Mouse (Mus musculus) thymus, postnatal 14 days (tissue): ENCODE measurements around the gene Gm20388.

ENCODE experiments used
- DNase-seq: peaks from one replicate; pipeline ENCODE4 v3.0.0; 2021

Gm20388 gene

GRCm38 (mm10) chr8:122274651-122275391 is 2364.2 kb downstream of the Gm20388 start:
- DNase-seq = no peak

- DNase-seq = no peak
Measured at GRCm38 (mm10) chr8:122276308-122276707, 2365.7 kb downstream of the Gm20388 start.

GRCm38 (mm10) chr8:122277204-122277995 is 2366.8 kb downstream of the Gm20388 start:
- peak; percentile 30 for DNase-seq

GRCm38 (mm10) chr8:122280156-122280555 is 2369.5 kb downstream of the Gm20388 start:
- no peak for DNase-seq

GRCm38 (mm10) chr8:122280588-122281316 is 2370.1 kb downstream of the Gm20388 start:
- DNase-seq = peak; percentile 61

- DNase-seq = peak; percentile 100
Measured at GRCm38 (mm10) chr8:122281317-122282034, 2370.8 kb downstream of the Gm20388 start.

GRCm38 (mm10) chr8:122282035-122282358 is 2371.4 kb downstream of the Gm20388 start, which contains the start of gene Zfpm1:
Zfpm1 (plus strand) TSS chr8:122282141.
- no peak for DNase-seq

- DNase-seq = peak; percentile 72
Measured at GRCm38 (mm10) chr8:122282501-122283355, 2372.1 kb downstream of the Gm20388 start.

GRCm38 (mm10) chr8:122283356-122284202 is 2372.9 kb downstream of the Gm20388 start:
- peak; percentile 64 for DNase-seq

- peak; percentile 87 for DNase-seq
Measured at GRCm38 (mm10) chr8:122284203-122284658, 2373.6 kb downstream of the Gm20388 start.

GRCm38 (mm10) chr8:122284659-122285261 is 2374.1 kb downstream of the Gm20388 start:
- DNase-seq = peak; percentile 68

GRCm38 (mm10) chr8:122285727-122286126 is 2375.1 kb downstream of the Gm20388 start:
- DNase-seq = peak; percentile 34

- no peak for DNase-seq
Measured at GRCm38 (mm10) chr8:122286899-122287298, 2376.3 kb downstream of the Gm20388 start.

- DNase-seq = no peak
Measured at GRCm38 (mm10) chr8:122287742-122288141, 2377.1 kb downstream of the Gm20388 start.

GRCm38 (mm10) chr8:122288344-122288743 is 2377.7 kb downstream of the Gm20388 start:
- no peak for DNase-seq

GRCm38 (mm10) chr8:122291075-122291474 is 2380.4 kb downstream of the Gm20388 start:
- DNase-seq = no peak

GRCm38 (mm10) chr8:122291549-122291948 is 2380.9 kb downstream of the Gm20388 start:
- DNase-seq = peak; percentile 52

- no peak for DNase-seq
Measured at GRCm38 (mm10) chr8:122293484-122293883, 2382.8 kb downstream of the Gm20388 start.

GRCm38 (mm10) chr8:122294273-122294683 is 2383.6 kb downstream of the Gm20388 start:
- DNase-seq = no peak

- no peak for DNase-seq
Measured at GRCm38 (mm10) chr8:122295389-122295788, 2384.7 kb downstream of the Gm20388 start.
